Mouse (Mus musculus): ENCODE measurements around the gene Gm38394.

DNA sequence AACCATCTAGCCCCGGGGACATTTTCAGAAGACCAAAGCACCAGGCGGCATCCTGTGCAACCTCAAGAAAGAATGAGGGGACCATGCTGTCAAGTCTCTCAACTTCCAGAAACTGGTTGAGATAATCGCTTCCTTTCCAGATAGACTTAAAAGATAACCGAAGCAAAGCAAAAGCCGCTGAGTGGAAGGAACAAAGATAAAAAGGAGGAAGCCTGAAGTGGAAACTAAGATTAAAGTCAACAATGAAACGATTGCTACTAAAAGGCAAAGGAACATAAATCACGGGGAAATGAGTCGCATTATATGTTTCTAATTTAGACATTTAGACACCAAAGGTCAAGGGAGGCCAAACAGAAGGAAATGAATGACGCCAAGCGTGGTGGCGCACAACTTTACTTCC lies 89.8 kb downstream of the Gm38394 start:
- TF ChIP-seq CTCF (IDR thresholded peaks at IDR 0.05; ENCODE audit: extremely low read depth, insufficient read depth, insufficient read length, insufficient replicate concordance) (no peak), POLR2A (IDR thresholded peaks at IDR 0.05; ENCODE audit: low read depth, low read length) (no peak)
